16 mouse cellular contexts compared by ENCODE assay signal in the genomic region with DNA sequence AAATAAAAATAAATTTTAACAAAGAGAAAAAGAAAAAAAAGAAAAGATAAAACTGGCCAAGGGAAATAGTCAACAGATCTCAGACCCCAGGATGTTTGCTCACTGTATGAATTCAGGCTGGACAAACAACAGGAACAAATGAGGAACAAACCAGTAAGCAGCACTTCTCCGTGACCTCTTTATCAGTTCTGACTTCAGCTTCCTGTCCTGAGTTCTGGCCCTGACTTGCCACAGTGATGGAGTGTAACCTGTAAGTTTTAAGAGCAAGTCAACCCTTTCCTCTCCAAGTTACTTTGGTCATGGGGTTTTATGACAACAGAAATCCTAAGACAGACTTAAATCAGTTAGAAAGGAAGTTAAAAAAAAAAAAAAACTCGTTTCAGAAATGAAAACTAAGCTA.
"Had no signal": no experiment of that assay in that cellular context is flagged by ENCODE, and none has a peak within 500 bp of the region (broad histone marks: within the 10 kb centered on the region; RNA-seq: fewer than 3 reads in every experiment).

No protein-coding gene starts in this region.

- H3K27me3 ChIP-seq: liver, embryonic 13.5 days; lung, embryonic 15.5 days; midbrain, embryonic 15.5 days; neural tube, embryonic 13.5 days had no signal

- DNase-seq: kidney, adult 18-20 months; kidney, postnatal 10 days; kidney, postnatal 4 days; liver, embryonic 13.5 days; liver, postnatal 0 days; lung, postnatal 14 days; right cerebral cortex, adult 18-20 months; thymus, adult 18-20 months; thymus, postnatal 14 days had no signal

- H3K9me3 ChIP-seq: limb, embryonic 10.5 days; liver, embryonic 13.5 days; lung, embryonic 15.5 days; midbrain, embryonic 10.5 days; midbrain, embryonic 15.5 days; neural tube, embryonic 13.5 days had no signal

- H3K27ac ChIP-seq: layer of hippocampus, adult 2 months; limb, embryonic 10.5 days; liver, embryonic 13.5 days; lung, embryonic 15.5 days; macrophage; midbrain, embryonic 10.5 days; midbrain, embryonic 15.5 days; neural tube, embryonic 13.5 days had no signal

- H3K4me1 ChIP-seq: limb, embryonic 10.5 days; liver, embryonic 13.5 days; lung, embryonic 15.5 days; midbrain, embryonic 10.5 days; midbrain, embryonic 15.5 days; neural tube, embryonic 13.5 days had no signal

- H3K4me3 ChIP-seq: layer of hippocampus, adult 2 months; limb, embryonic 10.5 days; liver, embryonic 13.5 days; lung, embryonic 15.5 days; midbrain, embryonic 10.5 days; midbrain, embryonic 15.5 days; neural tube, embryonic 13.5 days had no signal

- ATAC-seq: liver, postnatal 0 days; midbrain, embryonic 15.5 days had no signal

- H3K36me3 ChIP-seq: limb, embryonic 10.5 days; liver, embryonic 13.5 days; lung, embryonic 15.5 days; midbrain, embryonic 10.5 days; midbrain, embryonic 15.5 days; neural tube, embryonic 13.5 days had no signal

- H3K4me2 ChIP-seq: liver, embryonic 13.5 days; lung, embryonic 15.5 days; midbrain, embryonic 15.5 days; neural tube, embryonic 13.5 days had no signal

- H3K9ac ChIP-seq: liver, embryonic 13.5 days; liver, postnatal 0 days; lung, embryonic 15.5 days; midbrain, embryonic 15.5 days; neural tube, embryonic 13.5 days had no signal
